Mouse (Mus musculus): ENCODE results near the gene Epb41l2. TPM values are rescaled to one million over a fixed set of nuclear protein-coding genes. Genes with fewer than 3 reads are reported as not detected.

Gene Epb41l2
- polyA plus RNA-seq (2017; shearing (Covaris generic)), result 54.4 TPM

GRCm38 (mm10) chr10:25359208-25359958 is at the start of gene Epb41l2:
Gene Epb41l2 (plus strand): TSS chr10:25359798.

GRCm38 (mm10) chr10:25535891-25536331 is 176.3 kb downstream of the Epb41l2 start, which contains the start of gene Smlr1:
Gene Smlr1 (minus strand): TSS chr10:25536267.

Other genes starting within 250 kb of the Epb41l2 start
- 2.9 TPM for gene Akap7, start 51.9 kb upstream of the Epb41l2 start, polyA plus RNA-seq (2017; shearing (Covaris generic))
- not detected for gene Smlr1, start 176.5 kb downstream of the Epb41l2 start, polyA plus RNA-seq (2017; shearing (Covaris generic))

All from CD4-positive, CD25-positive, alpha-beta regulatory T cell, adult 9 weeks (primary cell).